Mouse (Mus musculus) spleen, adult 2 months (tissue): ENCODE measurements around the gene Ltb4r1.

Source experiments
- CTCF ChIP-seq: fragments of 200-500 bp; IDR thresholded peaks from 2 replicates; pipeline ENCODE4 v1.5.1; 2011; ENCODE audit warnings: mild to moderate bottlenecking, inconsistent platforms; ENCODE audit not compliant: insufficient read depth, insufficient read length, insufficient replicate concordance; ENCODE audit errors: extremely low read depth
- POLR2A ChIP-seq: fragments of 200-500 bp; IDR thresholded peaks from 2 replicates; pipeline ENCODE4 v1.6.1; 2011; ENCODE audit warnings: low read depth, low read length, inconsistent platforms

GRCm38 (mm10) chr14:55783958-55784235 is 18.1 kb downstream of the Ltb4r1 start, which contains the start of gene Adcy4:
- TF ChIP-seq POLR2A (no peak), CTCF (no peak)
